Mouse (Mus musculus): ENCODE measurements around the gene Olfr263. TPM values are rescaled to one million over a fixed set of nuclear protein-coding genes. Genes with fewer than 3 reads are reported as not detected.
A peak's percentile ranks its signal among the peaks of the same experiment; 100 is the strongest.

The Olfr263 gene
- polyA plus RNA-seq, 1 experiment = not detected

DNA sequence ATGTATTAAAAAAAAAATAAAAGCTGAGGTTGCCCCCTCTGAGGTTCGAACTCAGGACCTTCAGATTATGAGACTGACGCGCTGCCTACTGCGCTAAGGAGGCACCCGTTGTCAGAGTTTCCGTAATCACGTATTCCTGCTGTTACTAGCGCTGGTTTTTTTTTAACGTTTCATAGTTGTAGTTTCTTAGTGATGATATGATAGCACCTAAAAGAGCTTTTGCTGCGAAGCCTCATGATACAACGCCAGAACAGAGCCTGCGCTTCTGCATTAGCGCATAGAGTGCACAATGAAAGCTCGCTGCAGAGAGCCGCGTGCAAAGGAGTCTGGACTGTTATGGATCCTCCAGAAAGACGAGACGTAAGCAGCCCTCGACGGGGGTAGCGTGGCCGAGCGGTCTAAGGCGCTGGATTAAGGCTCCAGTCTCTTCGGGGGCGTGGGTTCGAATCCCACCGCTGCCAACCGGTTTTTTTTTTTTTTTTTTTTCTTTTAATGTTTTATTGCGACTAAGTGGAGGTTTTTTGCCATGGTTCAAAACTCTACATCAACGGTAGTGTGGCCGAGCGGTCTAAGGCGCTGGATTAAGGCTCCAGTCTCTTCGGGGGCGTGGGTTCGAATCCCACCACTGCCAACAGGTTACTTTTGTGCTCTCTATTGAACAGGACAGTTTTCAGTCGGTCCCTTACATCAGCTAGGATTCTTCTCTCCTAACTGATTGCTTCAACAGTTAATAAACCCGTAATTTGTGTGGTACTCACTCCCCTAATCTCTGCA is 40.4 kb downstream of the Olfr263 start:
- peak; percentile 73 for DNase-seq (ENCODE audit: low spot score)

DNA sequence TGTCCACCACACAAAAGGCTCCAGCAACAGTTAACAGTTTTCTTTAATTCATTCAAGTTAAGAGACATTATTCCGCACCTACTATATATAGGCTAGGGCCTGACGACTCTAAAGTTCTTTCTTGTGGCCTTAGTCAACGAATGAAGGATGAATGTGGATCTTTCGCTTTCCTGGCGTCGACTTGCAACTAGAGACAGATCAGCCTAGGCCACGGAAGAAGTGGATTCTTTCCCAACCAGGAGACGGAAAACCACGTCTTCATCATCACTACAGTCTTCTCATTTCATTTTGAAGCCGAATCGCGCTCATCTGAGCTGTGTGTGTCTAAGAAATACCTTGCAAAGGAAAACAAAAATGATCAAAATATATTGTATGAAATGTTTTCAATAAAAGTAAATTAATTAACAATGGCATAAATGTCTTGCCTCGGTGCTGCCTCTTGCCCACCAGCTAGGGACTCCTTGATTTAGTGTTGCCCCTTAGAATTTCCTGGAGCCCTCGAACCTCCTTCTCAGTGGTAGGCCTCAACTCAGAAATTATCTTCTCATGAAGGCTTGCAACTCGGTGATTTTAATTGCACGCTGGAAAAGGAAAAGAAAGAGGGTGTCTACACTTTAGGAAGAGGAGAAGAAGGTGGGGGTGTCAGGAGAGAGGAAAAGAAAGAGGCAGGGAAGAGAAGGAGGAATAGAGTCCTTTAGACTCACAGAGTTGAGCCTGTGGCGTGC is 41.2 kb downstream of the Olfr263 start:
- DNase-seq (ENCODE audit: low spot score) = no peak

DNA sequence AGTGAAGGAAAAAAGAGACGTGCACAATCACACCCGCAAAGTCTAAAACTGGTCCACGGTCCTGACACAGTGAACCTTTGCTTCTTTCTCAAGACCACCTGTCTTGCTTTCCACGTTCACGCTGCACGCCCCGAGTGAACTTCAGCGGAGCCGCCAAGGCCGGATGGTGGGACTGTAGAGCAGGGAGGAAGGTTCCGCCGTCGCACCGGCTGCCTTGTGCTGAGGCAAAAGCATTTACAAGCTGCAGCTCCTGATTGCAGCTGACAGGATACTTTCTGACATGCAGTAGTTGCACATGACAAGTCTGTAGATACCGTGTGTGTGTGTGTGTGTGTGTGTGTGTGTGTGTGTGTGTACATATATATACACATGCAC is 41.7 kb downstream of the Olfr263 start:
- no peak for DNase-seq (ENCODE audit: low spot score)

DNA sequence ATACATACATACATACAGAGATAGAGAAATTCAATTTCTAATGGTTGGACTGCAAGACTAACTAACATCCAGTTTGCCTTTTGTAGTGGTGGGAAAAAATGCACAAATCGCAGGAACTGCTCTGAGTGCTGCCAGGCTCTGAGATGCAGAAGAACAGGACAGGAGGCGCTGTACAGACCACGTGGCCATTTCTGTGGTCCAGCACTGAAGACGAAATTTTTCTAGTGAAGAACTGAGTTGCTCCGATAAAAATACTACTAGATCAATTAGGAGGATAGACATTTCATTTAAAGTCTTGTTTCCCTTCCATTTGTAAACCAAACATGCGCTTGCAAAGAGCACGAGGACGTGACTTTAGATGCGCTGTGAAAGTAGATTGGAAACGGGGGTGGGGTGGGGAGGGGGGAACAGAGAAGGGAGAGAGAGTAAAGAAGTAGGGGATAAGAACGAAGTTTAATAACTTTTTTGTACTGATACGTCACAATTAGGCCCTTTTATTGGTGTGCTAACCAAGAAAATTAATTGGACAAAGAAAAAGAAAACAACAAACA is 42.2 kb downstream of the Olfr263 start:
- DNase-seq (ENCODE audit: low spot score) = no peak

DNA sequence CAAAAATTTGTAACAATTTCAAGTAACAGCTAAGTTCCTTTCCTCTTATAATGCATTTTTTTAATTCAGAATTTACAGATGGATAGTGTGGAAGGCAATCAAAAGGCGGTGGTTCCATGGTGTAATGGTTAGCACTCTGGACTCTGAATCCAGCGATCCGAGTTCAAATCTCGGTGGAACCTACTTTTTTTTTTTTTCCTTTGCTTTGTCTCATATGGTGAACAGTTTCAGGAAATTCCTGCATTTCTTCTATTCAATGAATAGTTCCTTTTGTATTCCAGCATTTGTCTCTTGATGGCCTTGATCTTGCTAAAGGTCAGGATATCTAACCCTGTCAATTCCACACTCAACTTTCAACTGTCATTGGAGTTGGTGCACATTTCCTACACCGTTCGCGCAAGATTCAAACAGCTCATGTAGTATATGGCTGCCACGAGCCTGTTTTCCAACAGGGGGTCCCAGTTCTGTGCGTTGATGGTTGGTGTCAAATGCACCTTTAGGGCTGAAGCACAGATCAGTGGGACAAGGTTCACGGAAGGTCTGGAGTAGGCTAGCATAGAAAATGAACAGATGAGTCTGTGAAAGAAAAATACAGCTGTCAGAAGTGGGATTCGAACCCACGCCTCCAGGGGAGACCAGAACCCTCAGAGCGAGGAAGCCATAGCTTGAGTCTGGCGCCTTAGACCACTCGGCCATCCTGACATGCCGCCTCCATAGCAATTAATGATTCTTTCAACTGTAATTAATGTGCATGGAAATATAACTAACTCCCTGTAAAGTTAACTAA is 43.0 kb downstream of the Olfr263 start:
- DNase-seq (ENCODE audit: low spot score) = no peak

DNA sequence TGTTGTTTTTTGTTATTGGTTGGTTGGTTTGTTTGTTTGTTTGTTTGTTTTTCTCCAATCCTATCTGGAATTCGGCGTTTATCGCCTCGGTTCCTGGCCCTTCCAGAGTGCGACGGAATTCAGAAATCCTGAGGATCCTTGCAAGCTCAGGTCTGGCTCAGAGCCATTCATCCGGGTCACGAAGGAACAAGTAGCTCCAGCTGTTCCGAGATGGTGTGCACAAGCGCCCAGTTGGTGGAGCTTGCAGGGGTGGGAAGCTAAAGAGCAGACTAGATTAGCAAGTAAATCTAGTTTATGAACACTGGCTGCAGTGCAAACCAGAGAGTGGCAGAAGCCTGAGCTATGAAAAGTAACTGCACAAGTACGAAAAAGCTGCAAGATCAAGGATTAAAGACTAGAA is 43.6 kb downstream of the Olfr263 start:
- peak; percentile 64 for DNase-seq (ENCODE audit: low spot score)

DNA sequence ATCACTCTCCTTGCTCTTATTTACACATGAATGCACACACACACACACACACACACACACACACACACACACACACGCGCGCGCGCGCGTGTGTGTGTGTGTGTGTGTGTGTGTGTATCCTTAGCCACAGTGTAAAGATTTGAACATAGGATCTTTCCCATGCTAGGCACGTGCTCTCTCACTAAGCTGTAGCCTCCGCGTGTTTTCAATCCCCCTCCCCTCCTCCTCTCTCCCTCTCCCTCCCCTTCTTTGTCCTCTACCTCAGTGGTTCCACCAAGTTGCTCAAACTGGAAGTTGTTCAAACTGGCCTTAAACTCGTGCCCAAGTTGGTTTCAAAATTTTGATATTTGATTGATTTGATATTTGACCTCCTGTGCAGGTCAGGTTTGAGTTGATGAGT is 47.3 kb downstream of the Olfr263 start:
- no peak for DNase-seq (ENCODE audit: low spot score)

DNA sequence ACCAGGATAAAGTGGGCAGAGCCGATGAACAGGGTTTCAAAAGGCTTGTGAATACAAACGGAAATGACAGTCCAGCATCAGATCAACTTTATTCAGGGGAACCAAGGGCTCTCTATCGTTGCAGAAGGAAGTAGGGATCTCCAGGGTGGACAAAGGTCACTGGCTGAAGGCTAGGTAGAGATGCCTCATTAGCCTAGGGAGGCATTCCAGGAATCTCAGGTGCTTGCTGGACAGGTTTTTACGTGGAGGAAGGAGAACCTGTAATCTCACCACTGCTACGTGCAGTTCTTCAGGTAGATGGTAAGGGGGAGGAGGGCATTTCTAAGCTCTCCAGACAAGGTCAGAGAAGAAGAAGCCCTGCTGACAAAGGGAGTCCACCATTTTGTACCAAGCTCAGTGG is 48.2 kb downstream of the Olfr263 start:
- no peak for DNase-seq (ENCODE audit: low spot score)

DNA sequence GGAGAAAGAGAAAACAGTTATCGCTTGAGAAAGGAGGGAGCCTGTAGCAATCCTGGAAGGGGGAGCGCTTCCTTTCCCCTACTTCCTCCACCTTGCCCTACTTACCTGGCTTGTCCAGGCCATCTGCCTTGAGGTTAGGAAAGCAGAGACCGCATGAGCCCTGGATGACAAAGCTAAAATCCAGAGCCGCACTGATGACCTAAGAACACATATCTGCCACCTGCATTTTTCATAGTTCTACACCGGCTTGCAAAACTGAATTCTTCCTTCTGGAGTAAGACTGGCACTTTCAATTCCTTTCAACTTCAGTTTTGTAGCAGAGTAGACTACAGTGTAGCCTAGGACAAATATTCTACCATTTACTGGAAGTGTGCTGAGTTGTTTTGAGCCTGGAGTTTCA is 48.9 kb downstream of the Olfr263 start:
- DNase-seq (ENCODE audit: low spot score) = no peak

DNA sequence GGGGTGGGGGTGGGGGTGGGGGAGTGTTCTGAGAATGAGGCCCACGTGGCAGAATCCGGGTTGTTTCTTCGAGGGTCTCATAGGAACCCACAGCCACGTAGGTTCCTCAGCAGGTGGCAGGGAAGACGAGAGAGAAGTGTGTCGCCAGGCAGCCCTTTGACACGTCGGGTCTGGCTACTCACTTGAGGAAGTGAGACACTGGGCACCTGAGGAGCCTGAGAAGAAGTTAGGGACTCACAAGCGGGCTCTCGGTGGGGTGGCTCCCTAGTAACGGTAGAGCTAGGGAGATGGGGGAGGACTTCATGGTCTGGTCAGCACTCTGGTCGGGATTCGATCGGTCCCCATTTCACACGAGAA is 49.9 kb downstream of the Olfr263 start, which contains the start of gene Trim27:
Trim27 (plus strand) TSS at position 79 of the 357 bp plus-strand sequence.
- DNase-seq (ENCODE audit: low spot score) = peak; percentile 45

DNA sequence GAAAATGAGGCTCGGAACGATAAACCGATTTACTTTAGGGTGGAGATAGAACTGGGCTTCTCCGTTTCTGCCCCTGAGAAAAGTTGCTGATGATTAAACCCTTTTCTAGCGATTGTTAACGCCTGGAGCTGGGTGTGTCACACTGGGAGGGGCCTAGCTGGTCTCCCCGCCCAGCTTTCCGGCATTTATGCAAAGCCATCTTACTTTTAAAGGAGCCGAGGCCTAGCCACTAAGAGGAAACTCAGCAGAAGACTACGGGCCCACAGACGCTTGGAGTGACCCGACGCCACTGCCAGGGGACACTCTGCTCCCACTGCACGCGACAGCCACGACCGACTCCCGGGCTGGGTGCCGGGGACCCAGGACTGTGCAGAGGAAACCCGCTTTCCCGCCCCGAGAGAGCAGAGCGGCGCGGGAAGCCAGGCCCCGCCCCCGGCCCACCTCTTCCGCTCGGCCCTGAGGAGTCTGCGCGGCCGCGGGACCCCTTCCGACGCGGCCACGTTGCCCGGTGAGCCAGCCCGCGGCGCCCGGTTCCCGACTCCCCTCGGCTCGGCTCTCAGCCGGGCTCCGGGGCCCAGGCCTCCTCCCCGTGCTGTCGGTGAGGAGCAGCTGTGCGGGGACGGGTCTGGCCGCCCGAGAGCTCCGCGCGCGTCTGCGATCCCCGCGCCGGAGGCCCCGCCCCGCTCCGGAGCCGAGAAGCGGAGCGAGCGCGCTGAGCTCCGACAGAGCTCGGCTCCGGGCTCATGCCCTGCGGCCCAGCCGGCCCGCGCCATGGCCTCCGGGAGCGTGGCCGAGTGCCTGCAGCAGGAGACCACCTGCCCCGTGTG is 50.5 kb downstream of the Olfr263 start:
- DNase-seq (ENCODE audit: low spot score) = peak; percentile 89

DNA sequence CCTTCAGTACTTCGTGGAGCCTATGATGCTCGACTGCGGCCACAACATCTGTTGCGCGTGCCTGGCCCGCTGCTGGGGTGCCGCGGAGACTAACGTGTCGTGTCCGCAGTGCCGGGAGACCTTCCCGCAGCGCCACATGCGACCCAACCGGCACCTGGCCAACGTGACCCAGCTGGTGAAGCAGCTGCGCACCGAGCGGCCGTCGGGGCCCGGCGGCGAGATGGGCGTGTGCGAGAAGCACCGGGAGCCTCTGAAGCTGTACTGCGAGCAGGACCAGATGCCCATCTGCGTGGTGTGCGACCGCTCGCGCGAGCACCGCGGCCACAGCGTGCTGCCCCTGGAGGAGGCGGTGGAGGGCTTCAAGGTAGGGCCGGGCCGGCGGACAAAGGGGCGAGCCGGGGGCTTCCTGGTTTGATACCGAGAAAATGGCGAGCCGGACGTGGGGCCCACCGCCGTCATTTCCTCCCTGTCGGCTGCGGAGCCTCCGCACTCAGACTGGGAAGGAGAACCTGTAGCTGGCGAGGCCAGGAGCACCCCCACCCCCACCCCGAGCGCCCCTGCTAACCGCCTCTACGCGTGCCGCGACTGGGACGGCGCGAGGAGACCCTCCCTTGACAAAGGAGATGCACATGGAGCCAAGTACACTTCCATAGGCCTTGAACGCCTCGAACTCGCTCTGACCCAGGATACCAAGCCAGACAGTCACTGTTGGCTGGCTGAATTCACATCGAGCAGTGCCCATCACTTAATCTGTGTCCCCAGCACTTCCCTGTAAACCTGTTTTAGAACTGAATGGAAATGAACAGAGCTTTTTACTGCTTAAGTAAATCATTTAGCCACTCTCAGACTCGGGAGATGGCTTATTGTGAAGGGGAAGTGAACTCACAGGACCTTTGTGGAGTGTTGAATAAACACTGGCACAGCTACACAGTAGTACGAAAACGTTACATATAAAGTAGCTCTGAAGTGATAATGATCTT is 51.4 kb downstream of the Olfr263 start:
- peak; percentile 52 for DNase-seq (ENCODE audit: low spot score)

DNA sequence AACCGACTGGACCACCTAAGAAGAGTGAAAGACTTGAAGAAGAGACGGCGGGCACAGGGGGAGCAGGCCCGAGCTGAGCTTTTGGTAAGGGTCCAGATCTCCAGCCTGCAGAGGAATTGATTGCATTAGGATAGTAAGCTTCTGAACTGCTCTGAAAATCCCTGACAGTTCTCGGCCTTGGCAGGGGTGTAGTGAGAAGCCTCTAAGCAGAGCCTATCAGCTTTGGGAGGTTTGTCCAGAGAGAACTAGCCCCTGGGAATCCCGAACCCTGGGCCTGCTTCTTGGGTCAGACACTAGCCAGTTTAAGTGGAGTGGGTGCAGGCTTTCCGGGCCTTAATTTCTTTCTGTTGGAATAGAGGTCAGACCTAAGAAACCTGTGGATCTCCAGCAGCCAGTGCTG is 52.6 kb downstream of the Olfr263 start:
- DNase-seq (ENCODE audit: low spot score) = no peak

DNA sequence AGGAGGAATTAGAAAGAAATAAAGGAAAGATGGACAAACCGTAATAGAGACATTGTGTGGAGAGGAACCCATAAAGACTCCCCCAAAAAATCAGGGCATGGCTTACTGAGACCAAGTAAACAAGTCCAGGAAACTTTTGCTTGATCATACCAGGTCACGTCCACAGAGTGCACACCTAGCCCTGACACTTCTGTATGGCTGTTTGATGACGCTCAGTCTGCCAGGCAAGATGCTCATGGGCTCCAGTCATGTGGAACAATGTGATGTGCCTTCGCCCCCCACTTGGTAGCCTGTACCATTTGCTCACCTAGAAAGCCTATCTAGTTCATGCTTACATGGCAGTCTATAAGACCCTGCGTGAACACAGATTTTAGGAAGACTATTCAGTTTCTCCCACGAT is 53.6 kb downstream of the Olfr263 start:
- no peak for DNase-seq (ENCODE audit: low spot score)

DNA sequence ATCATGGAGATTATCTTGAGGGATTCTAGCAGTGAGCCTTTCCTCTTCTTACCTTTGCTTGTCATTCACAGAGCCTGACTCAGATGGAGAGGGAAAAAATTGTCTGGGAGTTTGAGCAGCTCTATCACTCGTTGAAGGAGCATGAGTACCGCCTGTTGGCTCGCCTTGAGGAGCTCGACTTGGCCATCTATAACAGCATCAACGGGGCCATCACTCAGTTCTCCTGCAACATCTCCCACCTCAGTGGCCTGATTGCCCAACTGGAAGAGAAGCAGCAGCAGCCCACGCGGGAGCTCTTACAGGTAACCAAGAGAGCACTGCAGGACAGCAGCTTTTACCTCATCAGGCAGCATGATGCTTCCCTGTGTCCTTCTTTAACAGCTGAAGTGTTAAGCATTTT is 54.2 kb downstream of the Olfr263 start:
- no peak for DNase-seq (ENCODE audit: low spot score)

DNA sequence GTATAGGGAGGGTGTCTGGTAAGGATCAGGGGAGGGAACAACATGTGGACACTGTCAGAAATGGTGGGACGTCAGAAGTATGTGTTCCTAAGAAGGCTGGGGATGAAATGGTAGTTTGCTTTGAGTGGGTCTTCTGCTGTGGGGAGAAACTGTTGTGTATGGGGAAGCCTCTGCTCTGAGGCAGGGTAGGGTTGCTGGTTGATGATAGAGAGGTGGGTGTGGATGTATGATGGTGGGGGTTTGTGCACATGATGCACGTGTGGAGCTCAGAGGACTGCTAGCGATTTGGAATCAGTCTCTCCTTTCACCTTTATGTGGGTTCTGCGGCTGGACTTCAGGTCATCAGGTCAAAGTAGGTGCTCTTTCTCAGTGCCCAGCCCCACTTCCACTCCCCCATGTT is 56.1 kb downstream of the Olfr263 start:
- no peak for DNase-seq (ENCODE audit: low spot score)
